Comparison of ENCODE assay signal across 26 mouse cellular contexts in genomic region chr7:126471361-126471760, GRCm38 (mm10). TPM values are rescaled to one million over a fixed set of nuclear protein-coding genes. Genes with fewer than 3 reads are reported as not detected.
DNase-seq lines count a peak whose midpoint lies in the region; ATAC-seq lines count a peak whose summit lies in the region.
"Had no signal": no experiment of that assay in that cellular context is flagged by ENCODE, and none has a peak within 500 bp of the region (broad histone marks: within the 10 kb centered on the region; RNA-seq: fewer than 3 reads in every experiment).

No protein-coding gene starts in this region.

- H3K4me1 ChIP-seq in embryonic facial prominence, embryonic 13.5 days, result peaks cover 17% of the 10 kb centered on the region
- peaks cover 26% of the 10 kb centered on the region for H3K4me1 ChIP-seq in embryonic facial prominence, embryonic 10.5 days
- peaks cover 58% of the 10 kb centered on the region for H3K4me1 ChIP-seq in liver, embryonic 15.5 days (replicated peaks)

- 0 out of 2 replicates have a peak overlapping the region, but pooled peaks have one; percentile 52 for H3K9ac ChIP-seq in embryonic facial prominence, embryonic 13.5 days
- no peak overlapping the region for H3K9ac ChIP-seq in liver, embryonic 15.5 days
- H3K9ac ChIP-seq: embryonic facial prominence, embryonic 15.5 days; forebrain, postnatal 0 days; hindbrain, embryonic 12.5 days; hindbrain, embryonic 15.5 days had no signal

- H3K27me3 ChIP-seq in embryonic facial prominence, embryonic 13.5 days, result no peaks in the 10 kb centered on the region
- H3K27me3 ChIP-seq in embryonic facial prominence, embryonic 10.5 days (replicated peaks; ENCODE audit: low read depth, poor library complexity, severe bottlenecking), result no peaks in the 10 kb centered on the region
- no peaks in the 10 kb centered on the region for H3K27me3 ChIP-seq in liver, embryonic 15.5 days
- H3K27me3 ChIP-seq: CH12.LX; embryonic facial prominence, embryonic 15.5 days; hindbrain, embryonic 12.5 days; hindbrain, embryonic 15.5 days; Patski had no signal

- no peak overlapping the region for H3K4me3 ChIP-seq in embryonic facial prominence, embryonic 13.5 days
- no peak overlapping the region for H3K4me3 ChIP-seq in embryonic facial prominence, embryonic 10.5 days
- H3K4me3 ChIP-seq in liver, embryonic 15.5 days (replicated peaks), result no peak overlapping the region
- H3K4me3 ChIP-seq: embryonic facial prominence, embryonic 15.5 days; gastrocnemius, adult 2 months; hindbrain, embryonic 12.5 days; hindbrain, embryonic 15.5 days had no signal

- H3K9me3 ChIP-seq in embryonic facial prominence, embryonic 13.5 days, result no peaks in the 10 kb centered on the region
- no peaks in the 10 kb centered on the region for H3K9me3 ChIP-seq in embryonic facial prominence, embryonic 10.5 days
- no peaks in the 10 kb centered on the region for H3K9me3 ChIP-seq in liver, embryonic 15.5 days (replicated peaks)
- H3K9me3 ChIP-seq: embryonic facial prominence, embryonic 15.5 days; G1E; hindbrain, embryonic 12.5 days; hindbrain, embryonic 15.5 days had no signal

- no peak overlapping the region for H3K27ac ChIP-seq in embryonic facial prominence, embryonic 13.5 days
- no peak overlapping the region for H3K27ac ChIP-seq in embryonic facial prominence, embryonic 10.5 days (replicated peaks)
- no peak overlapping the region for H3K27ac ChIP-seq in liver, embryonic 15.5 days (replicated peaks)
- H3K27ac ChIP-seq: embryonic facial prominence, embryonic 15.5 days; gastrocnemius, adult 2 months; hindbrain, embryonic 12.5 days; hindbrain, embryonic 15.5 days had no signal

- 92% methylated on average over 5 of the region's 5 CpGs for WGBS in embryonic facial prominence, embryonic 13.5 days
- WGBS in embryonic facial prominence, embryonic 10.5 days, result 91% methylated on average over 5 of the region's 5 CpGs
- 58% methylated on average over 5 of the region's 5 CpGs for WGBS in liver, embryonic 15.5 days (ENCODE audit: insufficient replicate concordance)

- H3K36me3 ChIP-seq in embryonic facial prominence, embryonic 13.5 days, result peaks cover 64% of the 10 kb centered on the region
- peaks cover 69% of the 10 kb centered on the region for H3K36me3 ChIP-seq in embryonic facial prominence, embryonic 10.5 days (replicated peaks)
- peaks cover 53% of the 10 kb centered on the region for H3K36me3 ChIP-seq in liver, embryonic 15.5 days (replicated peaks)

- DNase-seq in embryonic facial prominence, embryonic 10.5 days (ENCODE audit: low spot score), result no peak
- DNase-seq in liver, result no peak
- DNase-seq in induced T-regulatory cell, adult 2 months (ENCODE audit: low read depth), result peak; percentile 64
- DNase-seq in cerebellum, adult 8-10 months, result no peak
- DNase-seq: adrenal gland, postnatal 10 days; adrenal gland, postnatal 36 days; cerebellum, adult 11 months; cerebellum, adult 2 months; cerebellum, postnatal 10 days; cerebellum, postnatal 36 days; embryo, embryonic 11 days; forebrain, postnatal 0 days; gastrocnemius, adult 2 months; gastrocnemius, postnatal 14 days; heart, adult 11 months had no signal

- no peak for ATAC-seq in embryonic facial prominence, embryonic 13.5 days (ENCODE audit: insufficient number of reproducible peaks, insufficient read depth, low FRiP score, low TSS enrichment, low read depth)
- ATAC-seq in liver, embryonic 15.5 days (ENCODE audit: insufficient read depth), result no peak
- ATAC-seq: forebrain, embryonic 14.5 days; forebrain, postnatal 0 days; Patski had no signal

- H3K4me2 ChIP-seq in embryonic facial prominence, embryonic 13.5 days, result no peak overlapping the region
- peak overlapping the region; percentile 91 for H3K4me2 ChIP-seq in liver, embryonic 15.5 days
- H3K4me2 ChIP-seq: embryonic facial prominence, embryonic 15.5 days; heart, embryonic 11.5 days; hindbrain, embryonic 12.5 days; hindbrain, embryonic 15.5 days had no signal

RNA-seq across cellular contexts. Expression of gene Sh2b1, which starts 3.9 kb away (rescaled TPM):
- 53.4 and 57.8 TPM in 2 replicates for polyA plus RNA-seq in embryonic facial prominence, embryonic 13.5 days (2015; fragmentation: Nextera tagmentation; extraction: Ambion mirVana)
- polyA plus RNA-seq in embryonic facial prominence, embryonic 10.5 days (2016; fragmentation: Nextera tagmentation; extraction: Ambion mirVana), result 53.3 and 54.0 TPM in 2 replicates
- 13.6 and 15.1 TPM in 2 replicates for polyA plus RNA-seq in liver, embryonic 15.5 days (2015; fragmentation: Nextera tagmentation; extraction: Ambion mirVana)

RNA-seq across cellular contexts. Expression of gene Atp2a1, which starts 8.5 kb away (rescaled TPM):
- 7.9 and 11.5 TPM in 2 replicates for polyA plus RNA-seq in embryonic facial prominence, embryonic 13.5 days (2015; fragmentation: Nextera tagmentation; extraction: Ambion mirVana)
- 1.8 and 2.5 TPM in 2 replicates for polyA plus RNA-seq in embryonic facial prominence, embryonic 10.5 days (2016; fragmentation: Nextera tagmentation; extraction: Ambion mirVana)
- 9.8 and 16.5 TPM in 2 replicates for polyA plus RNA-seq in liver, embryonic 15.5 days (2015; fragmentation: Nextera tagmentation; extraction: Ambion mirVana)
- polyA plus RNA-seq: forebrain, embryonic 11.5 days had no signal

RNA-seq across cellular contexts. Expression of gene Tufm, which starts 15.8 kb away (rescaled TPM):
- polyA plus RNA-seq in embryonic facial prominence, embryonic 13.5 days (2015; fragmentation: Nextera tagmentation; extraction: Ambion mirVana), result 129 and 131 TPM in 2 replicates
- polyA plus RNA-seq in embryonic facial prominence, embryonic 10.5 days (2016; fragmentation: Nextera tagmentation; extraction: Ambion mirVana), result 169 and 185 TPM in 2 replicates
- polyA plus RNA-seq in liver, embryonic 15.5 days (2015; fragmentation: Nextera tagmentation; extraction: Ambion mirVana), result 81.2 and 96.3 TPM in 2 replicates

RNA-seq across cellular contexts. Expression of gene Atxn2l, which starts 31.9 kb away (rescaled TPM):
- 54.0 and 56.8 TPM in 2 replicates for polyA plus RNA-seq in embryonic facial prominence, embryonic 13.5 days (2015; fragmentation: Nextera tagmentation; extraction: Ambion mirVana)
- 50.4 and 54.1 TPM in 2 replicates for polyA plus RNA-seq in embryonic facial prominence, embryonic 10.5 days (2016; fragmentation: Nextera tagmentation; extraction: Ambion mirVana)
- polyA plus RNA-seq in liver, embryonic 15.5 days (2015; fragmentation: Nextera tagmentation; extraction: Ambion mirVana), result 26.2 and 26.8 TPM in 2 replicates

RNA-seq across cellular contexts. Expression of gene Rabep2, which starts 42.8 kb away (rescaled TPM):
- polyA plus RNA-seq in embryonic facial prominence, embryonic 13.5 days (2015; fragmentation: Nextera tagmentation; extraction: Ambion mirVana), result 30.8 and 34.0 TPM in 2 replicates
- polyA plus RNA-seq in embryonic facial prominence, embryonic 10.5 days (2016; fragmentation: Nextera tagmentation; extraction: Ambion mirVana), result 33.7 and 34.6 TPM in 2 replicates
- polyA plus RNA-seq in liver, embryonic 15.5 days (2015; fragmentation: Nextera tagmentation; extraction: Ambion mirVana), result 6.3 TPM in 2 replicates
